Comparison of ENCODE assay signal across 9 mouse cellular contexts in the genomic region with DNA sequence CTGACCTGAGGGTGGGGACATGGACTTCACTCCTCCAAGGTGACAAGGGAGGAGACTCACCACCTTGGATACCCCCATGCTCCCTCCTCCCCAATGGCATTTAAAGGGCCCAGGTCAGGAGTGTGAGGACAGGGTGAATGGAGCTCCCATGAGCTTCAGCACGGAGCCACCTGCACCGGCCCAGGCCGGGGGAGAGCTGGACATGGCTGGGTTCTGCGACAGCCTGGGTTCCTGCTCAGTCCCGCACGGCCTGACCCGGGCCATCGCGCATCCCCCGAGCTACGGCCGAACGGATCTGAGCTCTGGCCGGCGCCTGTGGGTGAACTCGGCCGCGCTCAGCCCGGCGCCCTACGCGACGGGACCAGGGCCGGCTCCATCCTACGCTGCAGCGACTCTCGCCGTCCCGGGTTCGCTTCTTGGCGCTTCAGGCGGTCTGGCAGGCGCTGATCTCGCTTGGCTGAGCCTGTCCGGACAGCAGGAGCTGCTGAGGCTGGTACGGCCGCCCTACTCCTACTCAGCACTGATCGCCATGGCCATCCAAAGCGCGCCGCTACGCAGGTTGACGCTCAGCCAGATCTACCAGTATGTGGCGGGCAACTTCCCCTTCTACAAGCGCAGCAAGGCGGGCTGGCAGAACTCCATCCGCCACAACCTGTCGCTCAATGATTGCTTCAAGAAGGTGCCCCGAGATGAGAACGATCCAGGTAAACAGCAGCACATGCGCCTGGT. TPM values are rescaled to one million over a fixed set of nuclear protein-coding genes. Genes with fewer than 3 reads are reported as not detected.
DNase-seq lines count a peak whose midpoint lies in the region; ATAC-seq and TF ChIP-seq lines count a peak whose summit lies in the region.
"Had no signal": no experiment of that assay in that cellular context is flagged by ENCODE, and none has a peak within 500 bp of the region (broad histone marks: within the 10 kb centered on the region; RNA-seq: fewer than 3 reads in every experiment).

A gene (plus strand): TSS at position 72 of the 729 bp plus-strand sequence.

- intact Hi-C loops in heart, postnatal 25 days (cut with DNase I): no loop called here

- H3K4me3 ChIP-seq in heart, embryonic 16.5 days (ENCODE audit: low read length): 0 out of 2 replicates have a peak within 1 kb of the TSS, but pooled peaks have one; percentile 2
- peak within 1 kb of the TSS; percentile 39 for H3K4me3 ChIP-seq in ES-Bruce4 (ENCODE audit: low read depth, low read length)
- H3K4me3 ChIP-seq in embryonic facial prominence, embryonic 11.5 days (ENCODE audit: low read depth, low read length): peak within 1 kb of the TSS; percentile 21
- peak within 1 kb of the TSS; percentile 24; the same call in 1 of the 2 replicates for H3K4me3 ChIP-seq in limb, embryonic 11.5 days (ENCODE audit: low read depth, low read length)

- H3K9me3 ChIP-seq in heart, embryonic 16.5 days (replicated peaks; ENCODE audit: control insufficient read depth, low read length): no peaks in the 10 kb centered on the region
- H3K9me3 ChIP-seq in ES-Bruce4 (replicated peaks; ENCODE audit: control insufficient read depth, insufficient read depth, low read length, poor library complexity, severe bottlenecking): no peaks in the 10 kb centered on the region
- H3K9me3 ChIP-seq in embryonic facial prominence, embryonic 11.5 days (replicated peaks; ENCODE audit: control insufficient read depth, low read length): no peaks in the 10 kb centered on the region
- H3K9me3 ChIP-seq in limb, embryonic 11.5 days (ENCODE audit: control insufficient read depth, low read length): no peaks in the 10 kb centered on the region

- H3K9ac ChIP-seq in heart, embryonic 16.5 days (ENCODE audit: low read length): no peak within 1 kb of the TSS
- H3K9ac ChIP-seq in ES-Bruce4 (ENCODE audit: low read depth, poor library complexity, severe bottlenecking): no peak within 1 kb of the TSS
- H3K9ac ChIP-seq in embryonic facial prominence, embryonic 11.5 days (replicated peaks; ENCODE audit: low read length): peak within 1 kb of the TSS; percentile 22; the same call in 1 of the 2 replicates
- H3K9ac ChIP-seq in limb, embryonic 11.5 days (ENCODE audit: low read length): peak within 1 kb of the TSS; percentile 34; the same call in 1 of the 2 replicates

- no peak within 1 kb of the TSS for H3K4me2 ChIP-seq in heart, embryonic 16.5 days (ENCODE audit: low read depth, low read length)
- H3K4me2 ChIP-seq in embryonic facial prominence, embryonic 11.5 days (ENCODE audit: low read depth, low read length): peak within 1 kb of the TSS; percentile 57
- peak within 1 kb of the TSS; percentile 53 for H3K4me2 ChIP-seq in limb, embryonic 11.5 days (ENCODE audit: low read depth, severe bottlenecking)

- 2% methylated on average over 51 of the region's 51 CpGs for WGBS in heart, embryonic 16.5 days
- 2% methylated on average over 44 of the region's 51 CpGs for WGBS in embryonic facial prominence, embryonic 11.5 days
- 2% methylated on average over 51 of the region's 51 CpGs for WGBS in limb, embryonic 11.5 days

- no peak for ATAC-seq in heart, embryonic 16.5 days (replicated peaks; ENCODE audit: extremely low read depth, insufficient read depth, low FRiP score)
- ATAC-seq in embryonic facial prominence, embryonic 11.5 days (replicated peaks; ENCODE audit: insufficient number of reproducible peaks, low FRiP score, low TSS enrichment, low read depth): peak; percentile 48
- no peak for ATAC-seq in limb, embryonic 11.5 days (ENCODE audit: insufficient number of reproducible peaks, low FRiP score, low TSS enrichment, low read depth)
- no peak for ATAC-seq in frontal cortex, adult (ENCODE audit: low TSS enrichment)

- no peak for TF ChIP-seq CTCF in ES-Bruce4 (IDR thresholded peaks at IDR 0.05; ENCODE audit: low read depth, low read length)

- no peak for DNase-seq in heart, postnatal 25 days (ENCODE audit: low spot score)
- DNase-seq in embryonic facial prominence, embryonic 11.5 days (ENCODE audit: low spot score): no peak
- peak; percentile 49 for DNase-seq in limb, embryonic 11.5 days (ENCODE audit: low spot score)
- DNase-seq in ovary, postnatal 14 days (ENCODE audit: low spot score): no peak
- DNase-seq in urinary bladder, postnatal 25 days (ENCODE audit: low spot score): no peak

- H3K4me1 ChIP-seq in heart, embryonic 16.5 days (ENCODE audit: control insufficient read depth, insufficient read depth, low read length): no peaks in the 10 kb centered on the region
- H3K4me1 ChIP-seq in ES-Bruce4 (ENCODE audit: control insufficient read depth, insufficient read depth, low read length): no peaks in the 10 kb centered on the region
- peaks cover 2% of the 10 kb centered on the region; the same call in 1 of the 2 replicates for H3K4me1 ChIP-seq in embryonic facial prominence, embryonic 11.5 days (ENCODE audit: control insufficient read depth, insufficient read depth, low read length)
- H3K4me1 ChIP-seq in limb, embryonic 11.5 days (ENCODE audit: control insufficient read depth, insufficient read depth, low read length): no peaks in the 10 kb centered on the region

- TF ChIP-seq EP300 in ES-Bruce4 (IDR thresholded peaks at IDR 0.05; ENCODE audit: insufficient read depth, low read depth, low read length): no peak

- H3K27ac ChIP-seq in heart, embryonic 16.5 days (ENCODE audit: low read length): no peak within 1 kb of the TSS
- H3K27ac ChIP-seq in ES-Bruce4 (ENCODE audit: insufficient read depth, low read length): no peak within 1 kb of the TSS
- no peak within 1 kb of the TSS for H3K27ac ChIP-seq in embryonic facial prominence, embryonic 11.5 days (replicated peaks; ENCODE audit: low read depth, low read length)
- H3K27ac ChIP-seq in limb, embryonic 11.5 days (replicated peaks; ENCODE audit: low read depth, low read length): no peak within 1 kb of the TSS

- peaks cover 45% of the 10 kb centered on the region for H3K27me3 ChIP-seq in heart, embryonic 16.5 days (ENCODE audit: control insufficient read depth, insufficient read depth, low read length)
- H3K27me3 ChIP-seq in ES-Bruce4 (ENCODE audit: control insufficient read depth, insufficient read depth, low read length, poor library complexity, severe bottlenecking): no peaks in the 10 kb centered on the region
- H3K27me3 ChIP-seq in embryonic facial prominence, embryonic 11.5 days (ENCODE audit: control insufficient read depth, insufficient read depth, low read length): peaks cover 38% of the 10 kb centered on the region
- H3K27me3 ChIP-seq in limb, embryonic 11.5 days (ENCODE audit: control insufficient read depth, insufficient read depth, low read length): peaks cover 40% of the 10 kb centered on the region

- TF ChIP-seq POLR2A in ES-Bruce4 (IDR thresholded peaks at IDR 0.05; ENCODE audit: insufficient read depth, low read length): no peak

- no peaks in the 10 kb centered on the region for H3K36me3 ChIP-seq in heart, embryonic 16.5 days (ENCODE audit: control insufficient read depth, insufficient read depth)
- H3K36me3 ChIP-seq in ES-Bruce4 (ENCODE audit: control insufficient read depth, insufficient read depth, low read length, poor library complexity, severe bottlenecking): no peaks in the 10 kb centered on the region
- no peaks in the 10 kb centered on the region for H3K36me3 ChIP-seq in embryonic facial prominence, embryonic 11.5 days (replicated peaks; ENCODE audit: control insufficient read depth, insufficient read depth, low read depth, low read length)
- H3K36me3 ChIP-seq in limb, embryonic 11.5 days (ENCODE audit: control insufficient read depth, insufficient read depth, low read length): no peaks in the 10 kb centered on the region

RNA-seq across cellular contexts. Expression of the gene that starts here (rescaled TPM):
- polyA plus RNA-seq in heart, embryonic 16.5 days (2015; fragmentation: Nextera tagmentation; extraction: Ambion mirVana): 0.07 TPM in 1 of 2 replicates, not detected in the other
- total RNA-seq in heart, postnatal 25 days (2021): not detected
- not detected in 2 replicates for polyA plus RNA-seq in ES-Bruce4 (2011; ENCODE audit: insufficient read depth, insufficient read length, low read depth, missing spikeins)
- 0.93 and 0.97 TPM in 2 replicates for polyA plus RNA-seq in embryonic facial prominence, embryonic 11.5 days (2014; fragmentation: Nextera tagmentation; extraction: Ambion mirVana)
- 0.71 and 1.1 TPM in 2 replicates for polyA plus RNA-seq in limb, embryonic 11.5 days (2014; fragmentation: Nextera tagmentation; extraction: Ambion mirVana)
- total RNA-seq: layer of hippocampus, postnatal 14 days had no signal

Comparison
In these comparisons a context has a peak if more than half of its experiments do, and no peak if none do; other contexts are left out.
1. Peak in ATAC-seq, H3K4me3 ChIP-seq, H3K9ac ChIP-seq and H3K4me2 ChIP-seq in embryonic facial prominence, embryonic 11.5 days; RNA of the gene not detected or under 1 TPM.